Mouse (Mus musculus): Measurements from ENCODE around the gene Ipmk.

- no peak for TF ChIP-seq HCFC1 (IDR thresholded peaks at IDR 0.05; ENCODE audit: low read depth, low read length)
- TF ChIP-seq POLR2A (IDR thresholded peaks at IDR 0.05; ENCODE audit: low read depth, low read length): no peak
Observed at GRCm38 (mm10) chr10:71338156-71338905, 9.2 kb upstream of the Ipmk start.
